8 mouse cellular contexts compared by ENCODE assay signal in genomic region chr12:54098785-54099184, GRCm38 (mm10).
DNase-seq lines count a peak whose midpoint lies in the region; ATAC-seq and TF ChIP-seq lines count a peak whose summit lies in the region.

No protein-coding gene starts in this region.

- H3K4me1 ChIP-seq in stomach, postnatal 0 days (replicated peaks; ENCODE audit: control insufficient read depth, insufficient read depth): no peaks in the 10 kb centered on the region

- no peaks in the 10 kb centered on the region for H3K27me3 ChIP-seq in myocyte (ENCODE audit: control insufficient read depth, insufficient read depth, insufficient read length)
- H3K27me3 ChIP-seq in stomach, postnatal 0 days (ENCODE audit: control insufficient read depth, insufficient read depth, low read length): no peaks in the 10 kb centered on the region

- no peak overlapping the region for H3ac ChIP-seq in myocyte (ENCODE audit: control insufficient read depth, insufficient read length)

- H3K4me2 ChIP-seq in myocyte (ENCODE audit: low read depth): no peak overlapping the region
- no peak overlapping the region for H3K4me2 ChIP-seq in stomach, postnatal 0 days (replicated peaks; ENCODE audit: low read depth)

- TF ChIP-seq POLR2A in myocyte (IDR thresholded peaks at IDR 0.05; ENCODE audit: insufficient read length, low read depth): no peak

- WGBS in stomach, postnatal 0 days: 16% methylated on average over 6 of the region's 6 CpGs

- no peak overlapping the region for H3K27ac ChIP-seq in stomach, postnatal 0 days (replicated peaks)

- no peaks in the 10 kb centered on the region for H3K36me3 ChIP-seq in myocyte (ENCODE audit: control insufficient read depth, insufficient read depth)
- no peaks in the 10 kb centered on the region for H3K36me3 ChIP-seq in stomach, postnatal 0 days (ENCODE audit: control insufficient read depth, insufficient read depth, low read length)

- no peak overlapping the region for H3K9ac ChIP-seq in stomach, postnatal 0 days (ENCODE audit: low read length)

- TF ChIP-seq CTCF in stomach, postnatal 0 days (IDR thresholded peaks at IDR 0.05; ENCODE audit: low read depth): peak; percentile 96

- intact Hi-C loops in left cerebral cortex, postnatal 25 days (cut with DNase I): loop anchor here (1.0 to 5.0 kb wide), 3 partner anchors 254 to 459 kb away; no protein-coding TSS in a partner anchor

- H3K4me3 ChIP-seq in myocyte: no peak overlapping the region
- H3K4me3 ChIP-seq in stomach, postnatal 0 days (ENCODE audit: low read depth, low read length): no peak overlapping the region

- peak; percentile 65 for ATAC-seq in stomach, postnatal 0 days (ENCODE audit: low FRiP score, low TSS enrichment)

- peak; percentile 87 for DNase-seq in 3T3-L1 (ENCODE audit: low read depth, low spot score)
- peak; percentile 72 to 73 for DNase-seq in adrenal gland, adult 18-20 months (ENCODE audit: low spot score in 2 of 2)
- peak; percentile 89 for DNase-seq in embryo, embryonic 10.5 days (ENCODE audit: low spot score)
- DNase-seq in gonadal fat pad, adult 2 months (ENCODE audit: low read depth): peak; percentile 27
- DNase-seq in kidney, adult 11 months: peak; percentile 63
- DNase-seq in left cerebral cortex, postnatal 25 days (ENCODE audit: low spot score in 2 of 2): peak; percentile 65 to 79
- DNase-seq in stomach, postnatal 0 days (ENCODE audit: low spot score): peak; percentile 81

- H3K79me2 ChIP-seq in myocyte (ENCODE audit: control insufficient read depth, insufficient read depth): no peaks in the 10 kb centered on the region

- no peak for TF ChIP-seq EP300 in stomach, postnatal 0 days (optimal IDR thresholded peaks at IDR 0.05)

- H3K9me3 ChIP-seq in stomach, postnatal 0 days (ENCODE audit: control insufficient read depth, low read length): no peaks in the 10 kb centered on the region

TF ChIP-seq in myocyte, 11 proteins besides CTCF, POLR2A, EP300 and RAD21:
- TF ChIP-seq MAX (IDR thresholded peaks at IDR 0.05; ENCODE audit: low read depth) (no peak), CEBPB (IDR thresholded peaks at IDR 0.05; ENCODE audit: insufficient read depth, poor library complexity, severe bottlenecking) (peak; percentile 79), MYOG (IDR thresholded peaks at IDR 0.05; ENCODE audit: control insufficient read depth in 1 of 3, insufficient read depth in 1 of 3, insufficient read length in 2 of 3, low read depth in 2 of 3) (no peak)
TF ChIP-seq in myocyte: peak in this region for 1.

Comparison
In these comparisons a context has a peak if more than half of its experiments do, and no peak if none do; other contexts are left out.
1. DNase-seq: peak in every context shown above with its lines; median percentile 89 in embryo, embryonic 10.5 days; 87 in 3T3-L1; 81 in stomach, postnatal 0 days; 72 in adrenal gland, adult 18-20 months; 72 in left cerebral cortex, postnatal 25 days; 63 in kidney, adult 11 months; 27 in gonadal fat pad, adult 2 months.